Mouse (Mus musculus) forebrain, embryonic 15.5 days (tissue): ENCODE data around the gene Ngb. TPM values are rescaled to one million over a fixed set of nuclear protein-coding genes. Genes with fewer than 3 reads are reported as not detected.

Experiments used
- ATAC-seq: fragments of 200-750 bp; cut with Nextera tagmentation; replicated peaks from 2 replicates; pipeline ENCODE4 v1.8.0; 2017; ENCODE audit warnings: mild to moderate bottlenecking, moderate TSS enrichment, moderate library complexity
- H3K27ac ChIP-seq: fragments of 300-500 bp; sonication (generic); replicated peaks from 2 replicates; pipeline ENCODE4 v1.5.1; 2015; ENCODE audit warnings: mild to moderate bottlenecking, inconsistent platforms
- H3K27me3 ChIP-seq: fragments of 300-500 bp; sonication (generic); 2 replicates; pipeline ENCODE4 v1.6.1; 2015; ENCODE audit warnings: inconsistent platforms
- H3K36me3 ChIP-seq: fragments of 300-500 bp; sonication (generic); 2 replicates; pipeline ENCODE4 v1.6.1; 2015; ENCODE audit warnings: mild to moderate bottlenecking, inconsistent platforms
- H3K4me1 ChIP-seq: fragments of 300-500 bp; sonication (generic); 2 replicates; pipeline ENCODE4 v1.6.1; 2015; ENCODE audit warnings: inconsistent platforms
- H3K4me2 ChIP-seq: fragments of 300-500 bp; sonication (generic); replicated peaks from 2 replicates; pipeline ENCODE4 v1.6.1; 2015; ENCODE audit warnings: mild to moderate bottlenecking, inconsistent platforms
- H3K4me3 ChIP-seq: fragments of 300-500 bp; sonication (generic); 2 replicates; pipeline ENCODE4 v1.5.1; 2015; ENCODE audit warnings: mild to moderate bottlenecking, inconsistent platforms
- H3K9ac ChIP-seq: fragments of 300-500 bp; sonication (generic); replicated peaks from 2 replicates; pipeline ENCODE4 v1.6.1; 2015; ENCODE audit warnings: mild to moderate bottlenecking, inconsistent platforms
- H3K9me3 ChIP-seq: fragments of 300-500 bp; sonication (generic); 2 replicates; pipeline ENCODE4 v1.6.1; 2016; ENCODE audit warnings: inconsistent platforms
- whole genome bisulfite sequencing: fragments of 180-500 bp; shearing (Covaris S2); methylation state at CpG from one replicate; pipeline ENCODE4 v1.1.7; 2015; ENCODE audit warnings: mixed read lengths; 5-methylcytosine and 5-hydroxymethylcytosine counted together
- polyA plus RNA-seq: library from polyadenylated mRNA; unstranded; fragments of >200 nt; fragmentation: Nextera tagmentation; extraction: Ambion mirVana; gene quantifications from 2 replicates; pipeline ENCODE4 v1.2.1, GENCODE M21; 2015

Ngb gene
- polyA plus RNA-seq, 1 experiment from 2014 or later, result 2.0 TPM

DNA sequence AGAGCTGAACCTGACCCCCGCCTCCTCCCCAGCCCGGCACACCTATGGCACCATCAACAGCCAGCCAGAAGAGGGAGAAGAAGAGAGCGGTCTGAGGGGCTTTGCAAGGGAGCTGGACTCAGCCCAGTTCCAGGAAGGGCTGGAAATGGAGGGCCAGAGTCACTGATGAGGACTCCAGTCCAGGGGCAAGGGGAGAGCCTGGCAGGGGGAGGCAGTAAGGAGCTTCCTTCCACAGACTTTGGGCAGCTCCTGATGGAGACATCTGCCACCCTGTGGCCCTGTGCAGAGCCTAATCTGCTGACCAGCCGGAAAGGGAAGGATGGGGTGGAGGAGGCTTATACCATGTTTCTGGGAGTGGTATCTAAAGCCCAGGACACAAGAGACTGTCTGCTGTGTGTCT lies 13.1 kb downstream of the Ngb start:
- Histone ChIP-seq H3K4me1 (no peaks in the 10 kb centered on the region), H3K27me3 (no peaks in the 10 kb centered on the region), H3K27ac (no peak overlapping the region), H3K9me3 (no peaks in the 10 kb centered on the region), H3K4me2 (no peak overlapping the region), H3K9ac (no peak overlapping the region), H3K36me3 (no peaks in the 10 kb centered on the region), H3K4me3 (no peak overlapping the region)
- 74% methylated on average over 4 of the region's 4 CpGs for WGBS
- no peak for ATAC-seq

DNA sequence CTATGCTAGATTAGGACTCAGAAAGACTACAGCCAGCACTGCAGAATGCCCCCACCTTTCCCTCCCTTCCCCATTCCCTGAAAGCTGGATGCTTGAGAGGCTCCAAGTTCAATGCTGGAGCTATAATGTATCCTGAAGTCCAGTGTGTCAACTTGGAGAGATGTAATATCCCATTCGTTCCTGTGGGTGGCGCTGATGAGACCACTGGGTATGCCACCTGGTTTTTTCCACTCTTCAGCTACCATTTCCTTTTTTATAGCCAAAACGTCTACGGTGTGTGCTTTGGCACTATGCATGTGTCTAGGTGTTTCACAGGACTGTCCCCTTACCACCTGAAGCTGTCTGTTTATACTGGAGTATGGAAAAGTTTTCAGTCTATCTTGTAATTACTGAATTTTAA lies 14.0 kb downstream of the Ngb start:
- no peak overlapping the region for H3K9ac ChIP-seq
- H3K27me3 ChIP-seq, result no peaks in the 10 kb centered on the region
- H3K4me2 ChIP-seq, result no peak overlapping the region
- H3K4me3 ChIP-seq, result no peak overlapping the region
- no peaks in the 10 kb centered on the region for H3K36me3 ChIP-seq
- H3K9me3 ChIP-seq, result no peaks in the 10 kb centered on the region
- no peaks in the 10 kb centered on the region for H3K4me1 ChIP-seq
- WGBS, result 40% methylated on average over 4 of the region's 4 CpGs
- ATAC-seq, result no peak
- H3K27ac ChIP-seq, result no peak overlapping the region

DNA sequence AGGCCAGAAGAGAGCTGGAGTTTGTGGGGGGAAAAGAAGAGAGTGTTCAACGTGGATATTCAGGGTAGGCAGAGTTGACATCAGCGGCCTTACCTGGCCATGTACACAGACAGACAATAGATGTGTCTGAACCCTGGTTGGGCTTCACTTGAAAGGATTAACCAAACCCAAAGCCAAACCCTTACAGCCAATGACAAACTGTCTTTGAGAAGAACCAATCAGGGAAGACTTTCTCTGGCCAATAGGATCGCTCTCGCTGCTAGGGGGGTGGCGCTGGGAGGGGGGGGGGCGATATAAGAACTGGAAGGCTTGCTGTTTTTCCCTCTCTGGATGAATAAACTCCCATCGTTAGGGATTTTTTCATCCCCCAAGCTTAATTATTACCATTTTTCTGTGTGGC lies 15.1 kb downstream of the Ngb start:
- ATAC-seq, result no peak
- Histone ChIP-seq H3K4me1 (no peaks in the 10 kb centered on the region), H3K9ac (no peak overlapping the region), H3K4me2 (no peak overlapping the region), H3K27ac (no peak overlapping the region), H3K27me3 (no peaks in the 10 kb centered on the region), H3K36me3 (no peaks in the 10 kb centered on the region), H3K4me3 (no peak overlapping the region), H3K9me3 (no peaks in the 10 kb centered on the region)
- 63% methylated on average over 7 of the region's 7 CpGs for WGBS

DNA sequence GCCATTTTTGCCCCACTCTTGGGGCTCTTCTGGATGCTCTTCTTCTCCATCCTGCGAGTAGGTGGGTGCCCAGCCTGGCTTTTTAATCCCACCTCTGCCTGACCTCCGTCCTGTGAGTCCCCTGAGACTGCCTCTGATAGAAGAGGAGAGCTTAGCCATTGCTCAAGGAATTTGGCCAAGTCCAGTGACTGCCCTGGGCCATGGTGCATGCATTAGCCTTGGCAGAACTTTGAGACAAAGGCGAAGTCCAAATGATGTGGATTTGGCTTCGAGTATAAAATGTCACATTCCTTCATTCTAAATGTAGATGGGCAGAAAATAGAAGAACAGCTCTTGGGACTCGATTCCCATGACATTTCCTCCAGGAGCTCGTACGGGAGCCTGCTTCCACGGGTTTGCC lies 19.5 kb downstream of the Ngb start:
- Histone ChIP-seq H3K9ac (no peak overlapping the region), H3K9me3 (no peaks in the 10 kb centered on the region), H3K4me3 (no peak overlapping the region), H3K27ac (no peak overlapping the region), H3K4me2 (no peak overlapping the region), H3K27me3 (no peaks in the 10 kb centered on the region), H3K4me1 (no peaks in the 10 kb centered on the region), H3K36me3 (no peaks in the 10 kb centered on the region)
- WGBS, result 80% methylated on average over 8 of the region's 8 CpGs
- ATAC-seq, result no peak

DNA sequence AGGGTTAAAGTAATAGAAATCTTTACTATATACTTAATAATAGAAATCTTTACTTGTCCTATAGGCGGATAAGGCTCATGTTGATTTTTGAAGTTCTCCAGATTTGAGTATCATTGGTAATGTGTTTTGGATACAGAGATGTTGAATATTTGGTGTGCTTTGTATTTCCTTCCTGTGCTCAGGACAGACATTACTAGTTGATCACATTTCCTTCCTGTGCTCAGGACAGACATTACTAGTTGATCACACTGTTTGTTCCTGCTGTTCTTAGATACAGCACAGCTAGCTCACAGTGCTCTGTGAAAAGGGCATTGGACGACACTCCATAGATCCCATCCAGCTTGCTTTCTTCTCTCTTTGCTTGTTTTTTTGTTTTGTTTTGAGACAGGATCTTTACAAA lies 25.7 kb downstream of the Ngb start:
- H3K4me3 ChIP-seq, result no peak overlapping the region
- H3K27ac ChIP-seq, result no peak overlapping the region
- no peak for ATAC-seq
- H3K9ac ChIP-seq, result no peak overlapping the region
- H3K9me3 ChIP-seq, result no peaks in the 10 kb centered on the region
- H3K36me3 ChIP-seq, result no peaks in the 10 kb centered on the region
- H3K4me1 ChIP-seq, result no peaks in the 10 kb centered on the region
- no peaks in the 10 kb centered on the region for H3K27me3 ChIP-seq
- H3K4me2 ChIP-seq, result no peak overlapping the region
- WGBS, result 86% methylated on average over 2 of the region's 2 CpGs

DNA sequence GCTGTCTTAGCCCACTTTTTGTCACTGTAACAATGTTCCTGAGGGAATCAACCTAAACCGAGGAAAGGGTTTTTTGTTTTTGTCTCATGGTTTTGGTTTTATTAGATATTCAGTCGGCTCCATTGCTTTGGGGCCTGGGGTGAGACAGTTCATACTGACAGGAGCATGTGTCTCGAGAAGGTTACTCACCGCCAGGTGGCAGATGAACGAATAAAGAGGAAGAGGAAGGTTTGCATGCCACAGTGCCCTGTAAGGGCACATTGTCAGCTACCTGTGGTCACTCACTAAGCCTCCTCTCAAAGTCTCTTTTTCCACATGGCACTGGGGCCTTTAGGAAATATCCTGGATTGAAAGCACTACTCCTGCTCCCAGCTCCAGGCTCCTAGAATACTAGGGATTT lies 31.8 kb downstream of the Ngb start:
- 73% methylated on average over 5 of the region's 5 CpGs for WGBS
- Histone ChIP-seq H3K9ac (no peak overlapping the region), H3K27ac (no peak overlapping the region), H3K4me3 (no peak overlapping the region), H3K27me3 (no peaks in the 10 kb centered on the region), H3K4me2 (no peak overlapping the region), H3K4me1 (no peaks in the 10 kb centered on the region), H3K9me3 (no peaks in the 10 kb centered on the region), H3K36me3 (no peaks in the 10 kb centered on the region)
- ATAC-seq, result no peak

DNA sequence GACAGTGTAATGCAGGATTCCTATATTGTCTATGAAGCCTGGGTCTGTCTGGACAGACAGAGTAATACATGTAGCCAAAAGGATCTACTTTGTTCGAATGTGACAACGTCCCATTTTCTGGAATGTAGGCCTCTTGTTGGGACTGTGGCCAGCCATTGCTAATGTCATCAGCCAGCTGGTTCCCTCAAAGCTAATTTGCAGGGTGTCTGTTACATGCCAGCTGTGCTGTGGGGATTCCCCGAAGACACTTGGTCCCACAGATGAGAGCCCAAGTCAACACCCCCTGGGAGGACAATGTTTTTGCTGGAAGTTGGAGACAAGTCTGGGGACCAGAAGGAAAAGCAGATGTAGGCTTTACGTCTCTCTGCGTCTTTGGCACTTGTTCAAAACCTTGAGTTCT lies 35.9 kb downstream of the Ngb start:
- Histone ChIP-seq H3K36me3 (no peaks in the 10 kb centered on the region), H3K27me3 (no peaks in the 10 kb centered on the region)
- WGBS, result 58% methylated on average over 5 of the region's 5 CpGs

DNA sequence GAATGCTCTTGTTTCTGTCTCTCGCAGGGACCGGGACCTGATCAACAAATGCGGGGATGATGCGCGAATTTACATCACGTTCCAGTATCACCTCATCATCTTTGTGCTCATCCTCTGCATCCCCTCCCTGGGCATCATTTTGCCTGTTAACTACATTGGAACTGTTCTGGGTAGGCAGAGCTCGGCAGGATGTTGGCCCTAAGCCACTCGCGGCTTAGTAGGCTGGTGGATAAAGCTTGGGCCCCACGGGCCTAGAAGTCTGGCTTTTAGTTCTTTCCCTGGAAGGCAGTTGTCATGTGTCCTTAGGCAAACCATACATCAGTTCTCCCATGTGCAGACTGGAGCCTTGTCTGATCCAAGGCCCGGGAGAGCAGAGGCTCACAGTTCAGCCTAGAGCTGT lies 36.9 kb downstream of the Ngb start:
- Histone ChIP-seq H3K36me3 (no peaks in the 10 kb centered on the region), H3K9ac (no peak overlapping the region), H3K27me3 (no peaks in the 10 kb centered on the region), H3K4me3 (no peak overlapping the region), H3K4me1 (no peaks in the 10 kb centered on the region), H3K27ac (no peak overlapping the region), H3K4me2 (no peak overlapping the region), H3K9me3 (no peaks in the 10 kb centered on the region)
- 77% methylated on average over 11 of the region's 11 CpGs for WGBS
- no peak for ATAC-seq

More for the DNA sequence above, 35.9 kb downstream of the Ngb start:
- Histone ChIP-seq H3K9me3 (no peaks in the 10 kb centered on the region), H3K9ac (no peak overlapping the region), H3K4me1 (no peaks in the 10 kb centered on the region), H3K4me3 (no peak overlapping the region), H3K27ac (no peak overlapping the region), H3K4me2 (no peak overlapping the region)
- no peak for ATAC-seq

DNA sequence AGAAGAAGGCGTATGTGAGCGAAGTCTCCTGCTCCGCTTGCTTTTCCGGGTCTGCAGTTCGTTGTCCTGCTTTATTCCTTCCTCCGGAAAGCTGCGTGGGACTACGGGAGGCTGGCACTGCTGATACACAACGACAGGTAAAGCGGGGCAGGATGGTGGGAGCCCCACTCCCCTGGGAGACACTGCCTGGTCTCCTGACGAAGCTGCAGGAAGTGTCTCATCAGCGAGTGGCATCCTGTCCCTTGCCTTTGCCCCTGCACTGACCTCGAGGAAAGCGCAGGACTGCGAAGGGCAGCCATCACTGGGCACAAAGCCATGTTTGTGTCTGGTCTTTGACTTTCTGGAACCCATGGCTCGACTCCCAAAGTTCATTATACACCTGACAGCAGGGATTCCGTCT lies 45.3 kb downstream of the Ngb start:
- peaks cover 15% of the 10 kb centered on the region; the same call in 1 of the 2 replicates for H3K27me3 ChIP-seq
- WGBS, result 62% methylated on average over 17 of the region's 17 CpGs
- no peak overlapping the region for H3K27ac ChIP-seq
- H3K9ac ChIP-seq, result no peak overlapping the region
- no peak overlapping the region for H3K4me2 ChIP-seq
- no peaks in the 10 kb centered on the region for H3K9me3 ChIP-seq
- no peaks in the 10 kb centered on the region for H3K36me3 ChIP-seq
- ATAC-seq, result no peak
- no peaks in the 10 kb centered on the region for H3K4me1 ChIP-seq
- H3K4me3 ChIP-seq, result no peak overlapping the region

DNA sequence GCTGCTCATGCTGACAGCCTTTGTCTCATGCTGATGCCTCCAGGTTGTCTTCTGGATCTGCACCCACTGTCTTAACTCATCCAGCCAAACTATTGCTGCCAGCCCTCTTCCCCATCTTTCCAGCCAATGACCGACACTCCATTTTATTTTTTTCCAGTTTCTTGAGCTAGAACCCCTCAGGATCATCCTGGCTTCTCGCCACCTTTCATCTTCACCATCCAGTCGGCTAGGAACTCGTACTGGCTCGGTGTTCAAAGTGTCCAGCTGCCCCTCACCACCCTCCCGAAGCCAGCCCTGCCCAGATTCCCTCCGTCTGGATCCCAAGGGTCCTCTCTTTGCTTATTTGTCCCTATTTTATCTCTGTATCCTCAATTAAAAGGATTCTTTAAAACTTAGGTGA lies 47.5 kb downstream of the Ngb start:
- Histone ChIP-seq H3K9me3 (no peaks in the 10 kb centered on the region), H3K4me1 (no peaks in the 10 kb centered on the region), H3K27ac (no peak overlapping the region), H3K9ac (no peak overlapping the region), H3K4me2 (no peak overlapping the region), H3K36me3 (no peaks in the 10 kb centered on the region), H3K4me3 (no peak overlapping the region), H3K27me3 (peaks cover 15% of the 10 kb centered on the region; the same call in 1 of the 2 replicates)
- WGBS, result 75% methylated on average over 7 of the region's 7 CpGs
- no peak for ATAC-seq

DNA sequence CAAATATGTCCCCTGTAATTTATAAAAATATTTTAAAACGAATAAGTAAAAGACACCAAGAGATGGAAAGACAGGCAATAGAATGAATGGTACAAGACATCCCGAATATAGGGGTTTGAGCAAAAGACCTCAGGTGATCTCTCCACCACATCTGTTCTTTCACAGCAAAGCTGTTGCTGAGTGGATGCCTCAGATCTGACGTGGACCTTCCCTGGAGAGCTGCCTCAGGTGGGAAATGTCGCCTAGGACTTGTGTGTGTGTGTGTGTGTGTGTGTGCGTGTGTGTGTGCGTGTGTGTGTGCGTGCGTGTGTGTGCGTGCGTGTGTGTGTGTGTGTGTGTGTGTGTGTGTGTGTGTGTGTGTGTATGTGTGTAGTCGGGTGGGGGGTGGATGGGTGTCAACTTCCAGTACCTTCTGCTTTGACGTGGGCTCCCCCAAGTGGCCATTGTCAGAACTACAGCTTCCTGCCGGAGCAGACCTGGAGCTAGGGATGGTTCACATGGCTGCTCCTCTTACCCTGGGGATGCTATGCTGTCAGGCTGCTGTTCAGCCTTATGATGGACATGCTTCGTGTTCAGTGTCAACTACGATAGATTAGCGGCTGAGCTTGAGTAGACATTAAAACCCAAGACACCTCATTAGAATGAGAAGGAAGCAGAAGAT lies 49.5 kb downstream of the Ngb start:
- Histone ChIP-seq H3K36me3 (no peaks in the 10 kb centered on the region), H3K9me3 (no peaks in the 10 kb centered on the region), H3K9ac (no peak overlapping the region), H3K4me1 (no peaks in the 10 kb centered on the region), H3K27me3 (peaks cover 15% of the 10 kb centered on the region; the same call in 1 of the 2 replicates), H3K4me3 (no peak overlapping the region), H3K27ac (no peak overlapping the region), H3K4me2 (no peak overlapping the region)
- WGBS, result 24% methylated on average over 12 of the region's 16 CpGs
- ATAC-seq, result peak; percentile 68

DNA sequence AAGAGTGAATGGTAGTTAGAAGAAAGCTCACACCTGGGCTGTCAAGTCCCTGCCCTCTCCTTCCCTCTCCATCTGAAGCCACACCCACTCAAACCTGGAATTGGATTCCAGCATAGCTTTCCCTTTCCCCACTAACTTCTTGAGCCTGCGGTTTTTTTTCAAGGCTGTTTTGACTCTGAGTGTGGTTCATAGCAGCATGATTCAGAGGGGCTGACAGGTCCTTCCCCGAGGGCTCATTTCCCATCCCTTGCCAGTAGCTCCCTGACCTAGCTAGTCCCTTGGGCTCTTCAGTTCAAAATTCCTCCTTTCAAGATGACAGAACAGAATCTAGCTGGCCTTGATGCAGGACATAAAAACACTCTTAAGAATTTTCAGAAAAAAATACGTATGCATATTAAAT lies 54.8 kb downstream of the Ngb start:
- Histone ChIP-seq H3K27me3 (no peaks in the 10 kb centered on the region), H3K9ac (no peak overlapping the region), H3K27ac (no peak overlapping the region), H3K36me3 (no peaks in the 10 kb centered on the region), H3K9me3 (no peaks in the 10 kb centered on the region), H3K4me3 (no peak overlapping the region), H3K4me1 (peaks cover 24% of the 10 kb centered on the region), H3K4me2 (no peak overlapping the region)
- no peak for ATAC-seq
- WGBS, result 65% methylated on average over 3 of the region's 3 CpGs
